Comparison of ENCODE assay signal across 29 mouse cellular contexts in the genomic region with DNA sequence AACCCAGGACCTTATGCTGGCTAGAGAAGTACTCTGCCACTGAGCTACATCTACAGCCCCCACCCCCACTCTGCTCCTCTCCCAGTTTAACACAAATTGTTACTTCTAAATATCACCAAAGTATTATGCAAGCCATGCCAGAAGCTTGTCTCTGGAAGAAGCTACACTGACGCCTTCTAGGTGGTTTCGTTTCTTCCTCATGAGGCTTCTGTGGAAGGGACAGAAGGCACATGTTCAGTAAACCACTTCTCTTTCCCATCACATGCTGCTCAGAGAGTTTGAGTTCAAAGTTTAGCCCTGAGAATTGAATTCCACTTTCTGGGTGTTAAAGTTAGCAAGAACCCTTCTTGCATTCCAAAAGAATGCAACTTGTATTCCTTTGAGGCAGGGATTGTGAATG. TPM values are rescaled to one million over a fixed set of nuclear protein-coding genes. Genes with fewer than 3 reads are reported as not detected.
DNase-seq lines count a peak whose midpoint lies in the region; ATAC-seq and TF ChIP-seq lines count a peak whose summit lies in the region.
"Had no signal": no experiment of that assay in that cellular context is flagged by ENCODE, and none has a peak within 500 bp of the region (broad histone marks: within the 10 kb centered on the region; RNA-seq: fewer than 3 reads in every experiment).

No protein-coding gene starts in this region.

- no peak overlapping the region for H3K4me3 ChIP-seq in liver, adult 2 months (ENCODE audit: insufficient read depth, low read depth, low read length)
- H3K4me3 ChIP-seq in liver, postnatal 0 days (ENCODE audit: low read depth, low read length) = no peak overlapping the region
- no peak overlapping the region for H3K4me3 ChIP-seq in intestine, embryonic 16.5 days (ENCODE audit: low read length)
- H3K4me3 ChIP-seq in forebrain, embryonic 16.5 days (replicated peaks; ENCODE audit: low read length) = no peak overlapping the region
- H3K4me3 ChIP-seq: embryonic facial prominence, embryonic 15.5 days; gastrocnemius, adult 2 months; limb, embryonic 13.5 days; midbrain, embryonic 12.5 days; neural tube, embryonic 13.5 days; stomach, embryonic 15.5 days had no signal

- no peak overlapping the region for H3K27ac ChIP-seq in liver, adult 2 months (replicated peaks; ENCODE audit: insufficient read depth, low read depth, low read length)
- no peak overlapping the region for H3K27ac ChIP-seq in liver, postnatal 0 days (ENCODE audit: low read depth)
- H3K27ac ChIP-seq in intestine, embryonic 16.5 days (ENCODE audit: low read length) = peak overlapping the region; percentile 9; the same call in 1 of the 2 replicates
- no peak overlapping the region for H3K27ac ChIP-seq in forebrain, embryonic 16.5 days (ENCODE audit: low read length)
- H3K27ac ChIP-seq: embryonic facial prominence, embryonic 15.5 days; gastrocnemius, adult 2 months; limb, embryonic 13.5 days; midbrain, embryonic 12.5 days; neural tube, embryonic 13.5 days; stomach, embryonic 15.5 days had no signal

- TF ChIP-seq POLR2A in liver, adult 2 months (IDR thresholded peaks at IDR 0.05; ENCODE audit: extremely low read depth, insufficient read depth, low read length) = no peak

- H3K4me2 ChIP-seq in liver, postnatal 0 days (ENCODE audit: low read depth, low read length) = no peak overlapping the region
- H3K4me2 ChIP-seq in intestine, embryonic 16.5 days (ENCODE audit: low read depth, low read length) = no peak overlapping the region
- H3K4me2 ChIP-seq in forebrain, embryonic 16.5 days (ENCODE audit: low read length) = no peak overlapping the region
- H3K4me2 ChIP-seq: embryonic facial prominence, embryonic 15.5 days; limb, embryonic 13.5 days; midbrain, embryonic 12.5 days; neural tube, embryonic 13.5 days; stomach, embryonic 15.5 days had no signal

- peak; percentile 41 for DNase-seq in liver, adult 2 months (ENCODE audit: extremely low read depth, low read depth, low spot score)
- DNase-seq in liver, postnatal 0 days = no peak
- peak; percentile 16 for DNase-seq in brain, adult 2 months (ENCODE audit: low read depth, low spot score)
- DNase-seq in splenic B cell, adult 2 months (ENCODE audit: low read depth, low spot score) = peak; percentile 4
- DNase-seq in adrenal gland, postnatal 36 days = no peak
- DNase-seq: adrenal gland, adult 8-10 months; cerebellum, adult 11-12 months; cerebellum, postnatal 14 days; gastrocnemius, adult 2 months; kidney, adult 8-10 months; kidney, postnatal 25 days; right cerebral cortex, adult 18-20 months; thymus, adult 2 months had no signal

- H3K9me3 ChIP-seq in liver, postnatal 0 days (ENCODE audit: low read length) = no peaks in the 10 kb centered on the region
- H3K9me3 ChIP-seq in intestine, embryonic 16.5 days (ENCODE audit: control insufficient read depth, low read length) = no peaks in the 10 kb centered on the region
- no peaks in the 10 kb centered on the region for H3K9me3 ChIP-seq in forebrain, embryonic 16.5 days (ENCODE audit: control insufficient read depth, low read length)
- H3K9me3 ChIP-seq: embryonic facial prominence, embryonic 15.5 days; limb, embryonic 13.5 days; stomach, embryonic 15.5 days had no signal

- H3K79me2 ChIP-seq in liver, adult 2 months (ENCODE audit: control insufficient read depth, insufficient read depth, low read length) = no peaks in the 10 kb centered on the region

- 74% methylated on average over 2 of the region's 2 CpGs for WGBS in liver, adult 2 months
- 45% methylated on average over 2 of the region's 2 CpGs for WGBS in liver, postnatal 0 days (ENCODE audit: insufficient replicate concordance)
- WGBS in intestine, embryonic 16.5 days = 54% methylated on average over 2 of the region's 2 CpGs
- WGBS in forebrain, embryonic 16.5 days = 74% methylated on average over 2 of the region's 2 CpGs

- no peak overlapping the region for H3K9ac ChIP-seq in liver, adult 2 months (ENCODE audit: low read depth, low read length)
- no peak overlapping the region for H3K9ac ChIP-seq in liver, postnatal 0 days (replicated peaks)
- no peak overlapping the region for H3K9ac ChIP-seq in intestine, embryonic 16.5 days (ENCODE audit: low read depth, low read length)
- H3K9ac ChIP-seq in forebrain, embryonic 16.5 days (replicated peaks; ENCODE audit: low read depth, low read length) = no peak overlapping the region
- H3K9ac ChIP-seq: embryonic facial prominence, embryonic 15.5 days; limb, embryonic 13.5 days; midbrain, embryonic 12.5 days; neural tube, embryonic 13.5 days; stomach, embryonic 15.5 days had no signal

- no peaks in the 10 kb centered on the region for H3K36me3 ChIP-seq in liver, adult 2 months (ENCODE audit: control insufficient read depth, insufficient read depth, low read length)
- no peaks in the 10 kb centered on the region for H3K36me3 ChIP-seq in liver, postnatal 0 days (replicated peaks; ENCODE audit: insufficient read depth, low read length)
- no peaks in the 10 kb centered on the region for H3K36me3 ChIP-seq in intestine, embryonic 16.5 days (ENCODE audit: control insufficient read depth, insufficient read depth, low read length)
- H3K36me3 ChIP-seq in splenic B cell, adult 2 months (ENCODE audit: control insufficient read depth, insufficient read depth, low read length, poor library complexity, severe bottlenecking) = no peaks in the 10 kb centered on the region
- no peaks in the 10 kb centered on the region for H3K36me3 ChIP-seq in forebrain, embryonic 16.5 days (ENCODE audit: control insufficient read depth, insufficient read depth)
- H3K36me3 ChIP-seq: embryonic facial prominence, embryonic 15.5 days; limb, embryonic 13.5 days; midbrain, embryonic 12.5 days; neural tube, embryonic 13.5 days; stomach, embryonic 15.5 days had no signal

- TF ChIP-seq EP300 in liver, postnatal 0 days (IDR thresholded peaks at IDR 0.05; ENCODE audit: low read depth) = no peak

- no peaks in the 10 kb centered on the region for H3K4me1 ChIP-seq in liver, adult 2 months (ENCODE audit: control insufficient read depth, insufficient read depth, low read length)
- H3K4me1 ChIP-seq in liver, postnatal 0 days (ENCODE audit: insufficient read depth) = no peaks in the 10 kb centered on the region
- no peaks in the 10 kb centered on the region for H3K4me1 ChIP-seq in intestine, embryonic 16.5 days (ENCODE audit: control insufficient read depth, insufficient read depth, low read length)
- no peaks in the 10 kb centered on the region for H3K4me1 ChIP-seq in forebrain, embryonic 16.5 days (replicated peaks; ENCODE audit: control insufficient read depth, insufficient read depth, low read length)
- H3K4me1 ChIP-seq: embryonic facial prominence, embryonic 15.5 days; limb, embryonic 13.5 days; midbrain, embryonic 12.5 days; neural tube, embryonic 13.5 days; stomach, embryonic 15.5 days had no signal

- TF ChIP-seq CTCF in liver, adult 2 months (IDR thresholded peaks at IDR 0.05; ENCODE audit: low read depth, low read length) = no peak
- no peak for TF ChIP-seq CTCF in liver, postnatal 0 days (IDR thresholded peaks at IDR 0.05; ENCODE audit: low read depth)

- no peaks in the 10 kb centered on the region for H3K27me3 ChIP-seq in liver, adult 2 months (ENCODE audit: control insufficient read depth, insufficient read depth, low read length)
- no peaks in the 10 kb centered on the region for H3K27me3 ChIP-seq in liver, postnatal 0 days (ENCODE audit: insufficient read depth, low read length)
- H3K27me3 ChIP-seq in intestine, embryonic 16.5 days (replicated peaks; ENCODE audit: control insufficient read depth, insufficient read depth, low read length) = no peaks in the 10 kb centered on the region
- no peaks in the 10 kb centered on the region for H3K27me3 ChIP-seq in splenic B cell, adult 2 months (ENCODE audit: control insufficient read depth, insufficient read depth, low read length, poor library complexity, severe bottlenecking)
- H3K27me3 ChIP-seq in forebrain, embryonic 16.5 days (replicated peaks; ENCODE audit: control insufficient read depth, insufficient read depth, low read length) = no peaks in the 10 kb centered on the region
- H3K27me3 ChIP-seq: embryonic facial prominence, embryonic 15.5 days; limb, embryonic 13.5 days; midbrain, embryonic 12.5 days; neural tube, embryonic 13.5 days; Patski; stomach, embryonic 15.5 days had no signal

- ATAC-seq in liver, postnatal 0 days = no peak
- peak; percentile 40 for ATAC-seq in intestine, embryonic 16.5 days
- ATAC-seq in forebrain, embryonic 16.5 days = no peak
- ATAC-seq: hindbrain, embryonic 16.5 days; Patski had no signal

RNA-seq across cellular contexts. Expression of a gene that starts 39.0 kb away (rescaled TPM):
- 95.3 and 113 TPM in 2 replicates for total RNA-seq in liver, adult 2 months (2014; rRNA removed)
- polyA plus RNA-seq in liver, adult 2 months (2012; rRNA removed) = 14.5 and 21.9 TPM in 2 replicates
- polyA plus RNA-seq in liver, postnatal 0 days (2015; fragmentation: Nextera tagmentation; extraction: Ambion mirVana) = 179 and 186 TPM in 2 replicates
- polyA plus RNA-seq in intestine, embryonic 16.5 days (2015; fragmentation: Nextera tagmentation; extraction: Ambion mirVana) = 327 and 371 TPM in 2 replicates
- total RNA-seq in adrenal gland, postnatal 36 days (2021) = 100 to 1,000 TPM; 111 to 142 TPM
- polyA plus RNA-seq in forebrain, embryonic 16.5 days (2015; fragmentation: Nextera tagmentation; extraction: Ambion mirVana) = 53.7 and 62.9 TPM in 2 replicates

RNA-seq across cellular contexts. Expression of a gene that starts 49.0 kb away (rescaled TPM):
- not detected in 2 replicates for total RNA-seq in liver, adult 2 months (2014; rRNA removed)
- not detected in 2 replicates for polyA plus RNA-seq in liver, adult 2 months (2012; rRNA removed)
- not detected in 2 replicates for polyA plus RNA-seq in liver, postnatal 0 days (2015; fragmentation: Nextera tagmentation; extraction: Ambion mirVana)
- polyA plus RNA-seq in intestine, embryonic 16.5 days (2015; fragmentation: Nextera tagmentation; extraction: Ambion mirVana) = not detected in 2 replicates
- total RNA-seq in adrenal gland, postnatal 36 days (2021) = not detected
- polyA plus RNA-seq in forebrain, embryonic 16.5 days (2015; fragmentation: Nextera tagmentation; extraction: Ambion mirVana) = not detected in 2 replicates
- total RNA-seq: adrenal gland, adult 8-10 months; gastrocnemius, adult 2 months; heart, adult 18-20 months; hematopoietic stem cell, adult 5-6 weeks; layer of hippocampus, postnatal 14 days had no signal
- polyA plus RNA-seq: embryonic facial prominence, embryonic 15.5 days; forebrain, embryonic 11.5 days; heart, embryonic 14.5 days; hindbrain, embryonic 16.5 days; limb, embryonic 13.5 days; liver, embryonic 16.5 days; midbrain, embryonic 12.5 days; neural tube, embryonic 13.5 days; Patski; spleen, adult 2 months; stomach, embryonic 15.5 days; thymus, adult 2 months had no signal

Comparison
In these comparisons a context has a peak if more than half of its experiments do, and no peak if none do; other contexts are left out.
1. DNase-seq: peak in liver, adult 2 months (single experiment), brain, adult 2 months (single experiment) and splenic B cell, adult 2 months (single experiment); none in liver, postnatal 0 days (single experiment) and adrenal gland, postnatal 36 days (0 of 2).